In the genomic region with DNA sequence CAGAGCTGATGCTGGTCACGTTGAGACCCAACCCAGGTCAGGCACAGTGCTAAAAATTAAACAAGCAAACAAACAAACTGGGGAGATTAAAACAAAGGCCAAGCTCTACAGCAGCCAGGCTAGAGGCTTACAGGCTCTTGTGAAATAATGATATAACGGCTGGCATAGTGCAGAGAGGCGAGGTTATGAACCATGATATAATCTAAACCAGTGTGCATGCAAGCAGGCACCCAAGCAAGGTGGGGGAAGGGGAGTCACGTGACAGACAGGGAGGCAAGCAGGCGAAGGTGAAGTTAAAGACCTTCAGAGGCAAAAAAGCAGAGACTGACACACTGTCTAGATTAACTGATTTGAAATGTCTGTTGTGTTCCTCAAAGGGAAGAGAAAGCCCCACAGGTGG, we compare ENCODE assay signal across 30 mouse cellular contexts. TPM values are rescaled to one million over a fixed set of nuclear protein-coding genes. Genes with fewer than 3 reads are reported as not detected.
DNase-seq lines count a peak whose midpoint lies in the region; ATAC-seq and TF ChIP-seq lines count a peak whose summit lies in the region.
"Had no signal": no experiment of that assay in that cellular context is flagged by ENCODE, and none has a peak within 500 bp of the region (broad histone marks: within the 10 kb centered on the region; RNA-seq: fewer than 3 reads in every experiment).

No protein-coding gene starts in this region.

- DNase-seq in kidney, adult 9 months: peak; percentile 16
- no peak for DNase-seq in kidney, postnatal 25 days
- DNase-seq in MN1 (ENCODE audit: low spot score): peak; percentile 53
- DNase-seq in ovary, postnatal 10 days (ENCODE audit: low spot score): no peak
- DNase-seq: adrenal gland, postnatal 25 days; cerebellum, adult 8-10 months; cerebellum, postnatal 25 days; gastrocnemius, postnatal 36 days; heart, adult 2 months; kidney, adult 11 months; layer of hippocampus, postnatal 36 days; left cerebral cortex, postnatal 4 days; lung, adult 2 months; lung, postnatal 10 days; thymus, adult 18-20 months; thymus, postnatal 4 days had no signal

- no peaks in the 10 kb centered on the region for H3K27me3 ChIP-seq in C2C12 (ENCODE audit: control insufficient read depth, insufficient read depth, insufficient read length)

- no peaks in the 10 kb centered on the region for H3K36me3 ChIP-seq in C2C12 (ENCODE audit: control insufficient read depth, insufficient read depth)
- H3K36me3 ChIP-seq: heart, embryonic 12.5 days; liver, embryonic 12.5 days had no signal

- no peak overlapping the region for H3ac ChIP-seq in C2C12 (ENCODE audit: control insufficient read depth, insufficient read length, low read depth)

- H3K4me3 ChIP-seq in C2C12 (ENCODE audit: insufficient read depth, poor library complexity, severe bottlenecking): no peak overlapping the region
- H3K4me3 ChIP-seq: heart, adult 2 months; heart, embryonic 12.5 days; liver, embryonic 12.5 days; midbrain, embryonic 13.5 days; neural tube, embryonic 13.5 days had no signal

- TF ChIP-seq CTCF in C2C12 (IDR thresholded peaks at IDR 0.05; ENCODE audit: control insufficient read depth, insufficient read depth, insufficient read length): no peak

- no peaks in the 10 kb centered on the region for H3K79me3 ChIP-seq in C2C12 (ENCODE audit: low read depth)

- no peak for ATAC-seq in frontal cortex, adult (ENCODE audit: low TSS enrichment)
- ATAC-seq: forebrain, embryonic 14.5 days; liver, embryonic 12.5 days; midbrain, embryonic 13.5 days had no signal

- H3K79me2 ChIP-seq in C2C12 (ENCODE audit: control insufficient read depth, insufficient read depth): no peaks in the 10 kb centered on the region

TF ChIP-seq in C2C12, 6 proteins besides CTCF, POLR2A, EP300 and RAD21:
- TF ChIP-seq MYOG (IDR thresholded peaks at IDR 0.05; ENCODE audit: control insufficient read depth, extremely low read depth, insufficient read length): no peak
- peak; percentile 32 for TF ChIP-seq USF1 (IDR thresholded peaks at IDR 0.05; ENCODE audit: low read depth)

RNA-seq across cellular contexts. Expression of gene Disp2, which starts 3.6 kb away (rescaled TPM):
- polyA plus RNA-seq in C2C12 (2012; fragmentation: generic; extraction: Trizol): 0.05 TPM
- polyA plus RNA-seq: macrophage had no signal

RNA-seq across cellular contexts. Expression of gene Phgr1, which starts 10.5 kb away (rescaled TPM):
- not detected for polyA plus RNA-seq in C2C12 (2012; fragmentation: generic; extraction: Trizol)
- polyA plus RNA-seq: embryonic facial prominence, embryonic 11.5 days; forebrain, embryonic 14.5 days; frontal cortex, adult 2 months; heart, adult 2 months; heart, embryonic 12.5 days; heart, postnatal 0 days; hindbrain, embryonic 14.5 days; kidney, embryonic 16.5 days; limb, embryonic 14.5 days; liver, embryonic 12.5 days; macrophage; midbrain, embryonic 13.5 days; neural tube, embryonic 13.5 days had no signal

RNA-seq across cellular contexts. Expression of gene Ccdc9b, which starts 20.6 kb away (rescaled TPM):
- polyA plus RNA-seq in C2C12 (2012; fragmentation: generic; extraction: Trizol): 9.3 TPM

RNA-seq across cellular contexts. Expression of gene Knstrn, which starts 30.7 kb away (rescaled TPM):
- polyA plus RNA-seq in C2C12 (2012; fragmentation: generic; extraction: Trizol): 76.0 TPM

RNA-seq across cellular contexts. Expression of gene Inafm2, which starts 37.5 kb away (rescaled TPM):
- polyA plus RNA-seq in C2C12 (2012; fragmentation: generic; extraction: Trizol): 10.3 TPM

Comparison
In these comparisons a context has a peak if more than half of its experiments do, and no peak if none do; other contexts are left out.
1. DNase-seq: peak in kidney, adult 9 months (single experiment) and MN1 (single experiment); none in kidney, postnatal 25 days (0 of 2) and ovary, postnatal 10 days (single experiment).